Mouse (Mus musculus) adrenal gland, postnatal 14 days (tissue): ENCODE data around the gene Trim10. TPM values are rescaled to one million over a fixed set of nuclear protein-coding genes. Genes with fewer than 3 reads are reported as not detected.

Experiments used
- DNase-seq: peaks from one replicate; pipeline ENCODE4 v3.0.0; 2021; ENCODE audit warnings: mixed read lengths
- total RNA-seq: library from RNA; stranded (reverse); gene quantifications from 2 replicates; pipeline ENCODE4 v1.2.3, GENCODE M21; 2021

The Trim10 gene
- total RNA-seq, 1 experiment from 2014 or later, result 6.7 TPM

- DNase-seq, result no peak
Observed at GRCm38 (mm10) chr17:36912031-36912430, 42.7 kb downstream of the Trim10 start.

GRCm38 (mm10) chr17:36914108-36914507 lies 44.7 kb downstream of the Trim10 start:
- DNase-seq, result peak; percentile 84

GRCm38 (mm10) chr17:36915076-36915475 lies 45.7 kb downstream of the Trim10 start:
- peak; percentile 75 for DNase-seq

GRCm38 (mm10) chr17:36920239-36920638 lies 50.9 kb downstream of the Trim10 start:
- peak; percentile 77 for DNase-seq

GRCm38 (mm10) chr17:36922715-36923114 lies 53.3 kb downstream of the Trim10 start:
- DNase-seq, result no peak

- DNase-seq, result no peak
Observed at GRCm38 (mm10) chr17:36923491-36923890, 54.1 kb downstream of the Trim10 start.

Other genes starting within 250 kb of the Trim10 start
- gene H2-M9, start 226.9 kb upstream of the Trim10 start, total RNA-seq, result 0.30 and 1.0 TPM in 2 replicates
- not detected in 2 replicates for gene H2-M1, start 197.4 kb upstream of the Trim10 start, total RNA-seq
- gene H2-M10.5, start 96.7 kb upstream of the Trim10 start, total RNA-seq, result not detected in 2 replicates
- not detected in 2 replicates for gene H2-M10.6, start 57.4 kb upstream of the Trim10 start, total RNA-seq
- gene Trim26, start 32.4 kb upstream of the Trim10 start, total RNA-seq, result 45.3 and 55.8 TPM in 2 replicates
- not detected in 2 replicates for gene Trim15, start 2.4 kb upstream of the Trim10 start, total RNA-seq
- not detected in 2 replicates for gene Trim40, start 20.5 kb downstream of the Trim10 start, total RNA-seq
- not detected in 2 replicates for gene Trim31, start 28.5 kb downstream of the Trim10 start, total RNA-seq
- 0.45 and 1.1 TPM in 2 replicates for gene Rnf39, start 73.3 kb downstream of the Trim10 start, total RNA-seq
- 77.1 and 81.0 TPM in 2 replicates for gene Ppp1r11, start 82.2 kb downstream of the Trim10 start, total RNA-seq
- gene Znrd1, start 89.0 kb downstream of the Trim10 start, total RNA-seq, result 36.5 and 39.8 TPM in 2 replicates
- 10.6 and 10.9 TPM in 2 replicates for gene Znrd1as, start 89.0 kb downstream of the Trim10 start, total RNA-seq
- gene 2410137M14Rik, start 111.7 kb downstream of the Trim10 start, total RNA-seq, result not detected in 2 replicates
- 0.34 TPM in 1 of 2 replicates, not detected in the other for gene H2-M5, start 120.0 kb downstream of the Trim10 start, total RNA-seq
- gene Zfp57, start 131.6 kb downstream of the Trim10 start, total RNA-seq, result 4.1 and 4.5 TPM in 2 replicates
- gene Mog, start 153.8 kb downstream of the Trim10 start, total RNA-seq, result not detected in 2 replicates
- gene Gabbr1, start 176.4 kb downstream of the Trim10 start, total RNA-seq, result 24.2 and 32.7 TPM in 2 replicates
- not detected in 2 replicates for gene Olfr90, start 218.9 kb downstream of the Trim10 start, total RNA-seq
- not detected in 2 replicates for gene Olfr91, start 228.7 kb downstream of the Trim10 start, total RNA-seq